In genomic region chr7:130576981-130577380, GRCm38 (mm10) we compare ENCODE assay signal across 8 mouse cellular contexts. TPM values are rescaled to one million over a fixed set of nuclear protein-coding genes. Genes with fewer than 3 reads are reported as not detected.
A peak's percentile ranks its signal among the peaks of the same experiment; 100 is the strongest.
DNase-seq lines count a peak whose midpoint lies in the region; ATAC-seq and TF ChIP-seq lines count a peak whose summit lies in the region.

No protein-coding gene starts in this region.

- 11% methylated on average over 10 of the region's 10 CpGs for WGBS in heart, adult 2 months
- 6% methylated on average over 10 of the region's 10 CpGs for WGBS in heart, embryonic 16.5 days
- 20% methylated on average over 10 of the region's 10 CpGs for WGBS in limb, embryonic 14.5 days
- 4% methylated on average over 10 of the region's 10 CpGs for WGBS in small intestine, adult 2 months

- peak overlapping the region; percentile 64 for H3K4me2 ChIP-seq in heart, embryonic 16.5 days (ENCODE audit: low read depth, low read length)
- H3K4me2 ChIP-seq in limb, embryonic 14.5 days (replicated peaks; ENCODE audit: low read depth, low read length, severe bottlenecking), result peak overlapping the region; percentile 42

- no peak for TF ChIP-seq CTCF in heart, adult 2 months (IDR thresholded peaks at IDR 0.05)
- no peak for TF ChIP-seq CTCF in small intestine, adult 2 months (IDR thresholded peaks at IDR 0.05; ENCODE audit: extremely low read depth, insufficient read length, insufficient replicate concordance, low read depth, low read length)

- no peaks in the 10 kb centered on the region; the same call in 1 of the 2 replicates for H3K79me2 ChIP-seq in heart, adult 2 months (replicated peaks; ENCODE audit: control insufficient read depth, insufficient read depth, low read length)

- H3K27ac ChIP-seq in heart, adult 2 months, result peak overlapping the region; percentile 6; the same call in 1 of the 2 replicates
- no peak overlapping the region for H3K27ac ChIP-seq in heart, embryonic 16.5 days (ENCODE audit: low read length)
- peak overlapping the region; percentile 56 for H3K27ac ChIP-seq in limb, embryonic 14.5 days (replicated peaks; ENCODE audit: low read depth, low read length)
- no peak overlapping the region for H3K27ac ChIP-seq in small intestine, adult 2 months (ENCODE audit: insufficient read depth, low read depth, low read length)

- TF ChIP-seq POLR2A in heart, adult 2 months (IDR thresholded peaks at IDR 0.05; ENCODE audit: insufficient read depth, low read depth, low read length), result no peak
- no peak for TF ChIP-seq POLR2A in limb, embryonic 14.5 days (IDR thresholded peaks at IDR 0.05; ENCODE audit: borderline replicate concordance, extremely low read depth, insufficient read depth, insufficient read length)
- TF ChIP-seq POLR2A in small intestine, adult 2 months (IDR thresholded peaks at IDR 0.05; ENCODE audit: low read depth, low read length), result no peak

- H3K36me3 ChIP-seq in heart, adult 2 months (ENCODE audit: control insufficient read depth, insufficient read depth, low read length), result no peaks in the 10 kb centered on the region; the same call in 1 of the 2 replicates
- no peaks in the 10 kb centered on the region for H3K36me3 ChIP-seq in heart, embryonic 16.5 days (ENCODE audit: control insufficient read depth, insufficient read depth)
- H3K36me3 ChIP-seq in limb, embryonic 14.5 days (ENCODE audit: control insufficient read depth, insufficient read depth, low read length), result no peaks in the 10 kb centered on the region
- H3K36me3 ChIP-seq in small intestine, adult 2 months (ENCODE audit: control insufficient read depth, insufficient read depth, low read length), result no peaks in the 10 kb centered on the region

- H3K9ac ChIP-seq in heart, adult 2 months (ENCODE audit: low read depth, low read length), result no peak overlapping the region
- peak overlapping the region; percentile 62 for H3K9ac ChIP-seq in heart, embryonic 16.5 days (ENCODE audit: low read length)
- peak overlapping the region; percentile 3 for H3K9ac ChIP-seq in limb, embryonic 14.5 days (ENCODE audit: low read depth, low read length, severe bottlenecking)

- TF ChIP-seq EP300 in heart, adult 2 months (IDR thresholded peaks at IDR 0.05; ENCODE audit: insufficient read depth, low read depth, low read length), result no peak

- no peaks in the 10 kb centered on the region for H3K27me3 ChIP-seq in heart, adult 2 months (ENCODE audit: control insufficient read depth, insufficient read depth, low read length)
- no peaks in the 10 kb centered on the region for H3K27me3 ChIP-seq in heart, embryonic 16.5 days (ENCODE audit: control insufficient read depth, insufficient read depth, low read length)
- no peaks in the 10 kb centered on the region for H3K27me3 ChIP-seq in limb, embryonic 14.5 days (ENCODE audit: control insufficient read depth, insufficient read depth, low read length)
- H3K27me3 ChIP-seq in small intestine, adult 2 months (ENCODE audit: control insufficient read depth, insufficient read depth, low read length), result no peaks in the 10 kb centered on the region

- peaks cover 8% of the 10 kb centered on the region for H3K4me1 ChIP-seq in heart, adult 2 months (ENCODE audit: control insufficient read depth, insufficient read depth, low read length)
- peaks cover 17% of the 10 kb centered on the region for H3K4me1 ChIP-seq in heart, embryonic 16.5 days (ENCODE audit: control insufficient read depth, insufficient read depth, low read length)
- H3K4me1 ChIP-seq in limb, embryonic 14.5 days (ENCODE audit: control insufficient read depth, insufficient read depth, low read length), result peaks cover 13% of the 10 kb centered on the region
- peaks cover 13% of the 10 kb centered on the region for H3K4me1 ChIP-seq in small intestine, adult 2 months (ENCODE audit: control insufficient read depth, insufficient read depth, insufficient read length, low read length)

- H3K4me3 ChIP-seq in heart, adult 2 months, result no peak overlapping the region
- peak overlapping the region; percentile 39 for H3K4me3 ChIP-seq in heart, embryonic 16.5 days (ENCODE audit: low read length)
- H3K4me3 ChIP-seq in limb, embryonic 14.5 days (replicated peaks; ENCODE audit: low read length), result peak overlapping the region; percentile 4; the same call in 1 of the 2 replicates
- peak overlapping the region; percentile 71 for H3K4me3 ChIP-seq in small intestine, adult 2 months (ENCODE audit: low read depth, low read length)

- ATAC-seq in heart, embryonic 16.5 days (replicated peaks; ENCODE audit: extremely low read depth, insufficient read depth, low FRiP score), result peak; percentile 43; the same call in 1 of the 2 replicates
- ATAC-seq in limb, embryonic 14.5 days (ENCODE audit: low FRiP score, low read depth), result no peak; the same call in 1 of the 2 replicates

- no peak for DNase-seq in heart, adult 2 months
- no peak for DNase-seq in heart, adult 9 months (ENCODE audit: low spot score in 2 of 2)
- peak; percentile 74 for DNase-seq in adipocyte (ENCODE audit: low spot score)
- peak; percentile 66 for DNase-seq in limb, embryonic 14.5 days (ENCODE audit: low spot score)
- DNase-seq in cerebellum, adult 18-20 months, result no peak
- DNase-seq in embryo, embryonic 10 days (ENCODE audit: low spot score), result no peak

- intact Hi-C loops in heart, adult 2 months (cut with DNase I), result loop anchor here (2.0 kb wide), 1 partner anchor 14 kb away; no protein-coding TSS in a partner anchor

- no peaks in the 10 kb centered on the region for H3K9me3 ChIP-seq in heart, embryonic 16.5 days (replicated peaks; ENCODE audit: control insufficient read depth, low read length)
- H3K9me3 ChIP-seq in limb, embryonic 14.5 days (ENCODE audit: control insufficient read depth, low read length), result no peaks in the 10 kb centered on the region

RNA-seq across cellular contexts. Expression of gene Tacc2, which starts 0.3 kb away (rescaled TPM):
- 100 to 1,000 TPM; 339 to 480 TPM for total RNA-seq in heart, adult 2 months (2021)
- 117 and 163 TPM in 2 replicates for polyA plus RNA-seq in heart, adult 2 months (2012; rRNA removed)
- polyA plus RNA-seq in heart, embryonic 16.5 days (2015; fragmentation: Nextera tagmentation; extraction: Ambion mirVana), result 45.0 and 47.0 TPM in 2 replicates
- 47.3 and 49.1 TPM in 2 replicates for polyA plus RNA-seq in limb, embryonic 14.5 days (2012; rRNA removed)
- polyA plus RNA-seq in limb, embryonic 14.5 days (2014; fragmentation: Nextera tagmentation; extraction: Ambion mirVana), result 38.2 and 39.8 TPM in 2 replicates
- 25.9 and 57.5 TPM in 2 replicates for polyA plus RNA-seq in small intestine, adult 2 months (2012; rRNA removed)

RNA-seq across cellular contexts. Expression of gene Nsmce4a, which starts 4.1 kb away (rescaled TPM):
- 10 to 100 TPM; 38.6 to 46.0 TPM for total RNA-seq in heart, adult 2 months (2021)
- polyA plus RNA-seq in heart, adult 2 months (2012; rRNA removed), result 20.0 and 32.3 TPM in 2 replicates
- 123 and 132 TPM in 2 replicates for polyA plus RNA-seq in heart, embryonic 16.5 days (2015; fragmentation: Nextera tagmentation; extraction: Ambion mirVana)
- 73.1 and 88.8 TPM in 2 replicates for polyA plus RNA-seq in limb, embryonic 14.5 days (2012; rRNA removed)
- polyA plus RNA-seq in limb, embryonic 14.5 days (2014; fragmentation: Nextera tagmentation; extraction: Ambion mirVana), result 163 and 164 TPM in 2 replicates
- polyA plus RNA-seq in small intestine, adult 2 months (2012; rRNA removed), result 39.9 and 62.9 TPM in 2 replicates

RNA-seq across cellular contexts. Expression of gene Ate1, which starts 56.8 kb away (rescaled TPM):
- 10 to 100 TPM; 34.1 to 34.9 TPM for total RNA-seq in heart, adult 2 months (2021)
- polyA plus RNA-seq in heart, adult 2 months (2012; rRNA removed), result 8.9 and 18.1 TPM in 2 replicates
- 49.3 and 50.8 TPM in 2 replicates for polyA plus RNA-seq in heart, embryonic 16.5 days (2015; fragmentation: Nextera tagmentation; extraction: Ambion mirVana)
- 12.8 and 12.9 TPM in 2 replicates for polyA plus RNA-seq in limb, embryonic 14.5 days (2012; rRNA removed)
- polyA plus RNA-seq in limb, embryonic 14.5 days (2014; fragmentation: Nextera tagmentation; extraction: Ambion mirVana), result 47.8 and 50.3 TPM in 2 replicates
- polyA plus RNA-seq in small intestine, adult 2 months (2012; rRNA removed), result 2.8 and 3.3 TPM in 2 replicates

Comparison
In these comparisons a context has a peak if more than half of its experiments do, and no peak if none do; other contexts are left out.
1. H3K27ac ChIP-seq: peak in heart, adult 2 months (single experiment) and limb, embryonic 14.5 days (single experiment); none in heart, embryonic 16.5 days (single experiment) and small intestine, adult 2 months (single experiment).
2. DNase-seq: peak in adipocyte (single experiment) and limb, embryonic 14.5 days (single experiment); none in heart, adult 2 months (0 of 2), heart, adult 9 months (0 of 2), cerebellum, adult 18-20 months (0 of 2) and embryo, embryonic 10 days (single experiment).